Mouse (Mus musculus) intestine, embryonic 14.5 days (tissue): ENCODE results near the gene Gm14698. TPM values are rescaled to one million over a fixed set of nuclear protein-coding genes. Genes with fewer than 3 reads are reported as not detected.
"Not testable (repeated sequence)": the region's sequence is repeated elsewhere in the genome, so short reads cannot be mapped to it uniquely, and the experiment has no call there.

ENCODE experiments used
- ATAC-seq: fragments of 200-750 bp; cut with Nextera tagmentation; replicated peaks from 2 replicates; pipeline ENCODE4 v1.8.0; 2017; ENCODE audit warnings: low read depth, moderate number of reproducible peaks, moderate TSS enrichment, moderate library complexity; ENCODE audit not compliant: low FRiP score, low TSS enrichment
- DNase-seq: peaks from one replicate; pipeline ENCODE4 v3.0.0-alpha.2; 2018; ENCODE audit warnings: low spot score
- H3K27ac ChIP-seq: fragments of 300-500 bp; sonication (generic); 2 replicates; pipeline ENCODE4 v1.5.1; 2014; ENCODE audit warnings: low read depth, mild to moderate bottlenecking, control low read depth
- H3K27me3 ChIP-seq: fragments of 300-500 bp; sonication (generic); replicated peaks from 2 replicates; pipeline ENCODE4 v1.6.1; 2014; ENCODE audit warnings: low read length, control low read depth; ENCODE audit not compliant: control insufficient read depth, insufficient read depth
- H3K36me3 ChIP-seq: fragments of 300-500 bp; sonication (generic); 2 replicates; pipeline ENCODE4 v1.6.1; 2014; ENCODE audit warnings: low read length, control low read depth; ENCODE audit not compliant: control insufficient read depth, insufficient read depth
- H3K4me1 ChIP-seq: fragments of 300-500 bp; sonication (generic); replicated peaks from 2 replicates; pipeline ENCODE4 v1.6.1; 2014; ENCODE audit warnings: low read length, control low read depth, mixed read lengths; ENCODE audit not compliant: control insufficient read depth, insufficient read depth
- H3K4me2 ChIP-seq: fragments of 300-500 bp; sonication (generic); 2 replicates; pipeline ENCODE4 v1.6.1; 2014; ENCODE audit warnings: low read length
- H3K4me3 ChIP-seq: fragments of 300-500 bp; sonication (generic); 2 replicates; pipeline ENCODE4 v1.5.1; 2014; ENCODE audit warnings: low read depth, low read length, control low read depth, mixed read lengths
- H3K9ac ChIP-seq: fragments of 300-500 bp; sonication (generic); 2 replicates; pipeline ENCODE4 v1.6.1; 2014; ENCODE audit warnings: mild to moderate bottlenecking, low read length
- H3K9me3 ChIP-seq: fragments of 300-500 bp; sonication (generic); 2 replicates; pipeline ENCODE4 v1.6.1; 2016; ENCODE audit warnings: low read length, control low read depth; ENCODE audit not compliant: control insufficient read depth
- WGBS: fragments of 180-500 bp; shearing (Covaris S2); extraction: QIAGEN DNeasy Blood & Tissue Kit; methylation state at CpG from one replicate; pipeline ENCODE4 v1.1.7; 2014; 5-methylcytosine and 5-hydroxymethylcytosine counted together
- polyA plus RNA-seq: library from polyadenylated mRNA; unstranded; fragments of >200 nt; fragmentation: Nextera tagmentation; extraction: Ambion mirVana; gene quantifications from 2 replicates; pipeline ENCODE4 v1.2.1, GENCODE M21; 2014

Gm14698 gene
- 3.2 and 4.5 TPM in 2 replicates for polyA plus RNA-seq

DNA sequence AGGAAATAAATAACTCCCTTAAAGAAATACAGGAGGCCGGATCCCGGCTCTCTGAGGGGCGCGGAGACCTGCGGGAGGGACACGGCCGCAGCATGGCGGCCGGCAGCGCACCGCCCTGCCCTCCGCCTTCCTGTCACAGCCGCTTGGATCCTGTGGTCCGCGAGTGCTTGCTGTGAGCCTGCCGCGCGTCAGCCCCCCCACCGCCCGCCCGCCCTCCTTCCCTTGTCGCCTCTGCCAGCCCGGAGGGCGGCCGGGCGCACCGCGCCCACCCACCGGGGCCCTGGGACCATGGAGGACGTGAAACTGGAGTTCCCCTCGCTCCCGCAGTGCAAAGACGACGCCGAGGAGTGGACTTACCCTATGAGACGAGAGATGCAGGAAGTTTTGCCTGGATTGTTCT, at the start of gene Gm14698:
Gm14698 (plus strand) TSS at position 35 of the 400 bp plus-strand sequence.
- not testable (repeated sequence) for H3K27ac ChIP-seq, H3K9me3 ChIP-seq, H3K36me3 ChIP-seq, H3K9ac ChIP-seq, H3K27me3 ChIP-seq, H3K4me1 ChIP-seq
- WGBS: 16% methylated on average over 22 of the region's 36 CpGs
- DNase-seq (peak; percentile 53), ATAC-seq (peak; percentile 79; the same call in 1 of the 2 replicates)
- H3K4me3 ChIP-seq: peak within 1 kb of the TSS; percentile 13; the same call in 1 of the 2 replicates
- peak within 1 kb of the TSS; percentile 36 for H3K4me2 ChIP-seq

DNA sequence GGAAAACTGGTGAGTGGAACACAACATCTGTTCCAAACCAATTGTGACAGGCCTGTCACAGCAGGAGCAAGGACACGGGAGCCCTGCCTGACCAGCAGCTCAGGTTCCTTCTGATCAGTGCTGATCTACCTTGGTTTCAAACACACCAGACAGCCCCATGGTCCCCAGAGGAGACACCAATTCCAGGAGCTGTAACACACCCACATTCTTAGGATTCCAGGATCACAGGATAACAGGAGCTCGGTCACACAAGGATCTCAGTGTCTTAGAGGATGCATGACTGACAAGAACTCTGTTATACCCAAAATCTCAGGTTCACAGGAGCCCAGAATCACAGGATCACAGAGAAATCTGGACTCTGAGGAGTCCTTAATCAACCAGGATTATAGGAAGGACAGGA, 444 bp upstream of the Gm14698 start:
- H3K4me3 ChIP-seq, ATAC-seq, H3K9ac ChIP-seq, H3K4me1 ChIP-seq, DNase-seq, H3K27me3 ChIP-seq, H3K9me3 ChIP-seq, H3K27ac ChIP-seq, H3K36me3 ChIP-seq: not testable (repeated sequence)
- H3K4me2 ChIP-seq: peak overlapping the region; percentile 36; the same call in 1 of the 2 replicates
- WGBS: 28% methylated on average over 2 of the region's 2 CpGs

DNA sequence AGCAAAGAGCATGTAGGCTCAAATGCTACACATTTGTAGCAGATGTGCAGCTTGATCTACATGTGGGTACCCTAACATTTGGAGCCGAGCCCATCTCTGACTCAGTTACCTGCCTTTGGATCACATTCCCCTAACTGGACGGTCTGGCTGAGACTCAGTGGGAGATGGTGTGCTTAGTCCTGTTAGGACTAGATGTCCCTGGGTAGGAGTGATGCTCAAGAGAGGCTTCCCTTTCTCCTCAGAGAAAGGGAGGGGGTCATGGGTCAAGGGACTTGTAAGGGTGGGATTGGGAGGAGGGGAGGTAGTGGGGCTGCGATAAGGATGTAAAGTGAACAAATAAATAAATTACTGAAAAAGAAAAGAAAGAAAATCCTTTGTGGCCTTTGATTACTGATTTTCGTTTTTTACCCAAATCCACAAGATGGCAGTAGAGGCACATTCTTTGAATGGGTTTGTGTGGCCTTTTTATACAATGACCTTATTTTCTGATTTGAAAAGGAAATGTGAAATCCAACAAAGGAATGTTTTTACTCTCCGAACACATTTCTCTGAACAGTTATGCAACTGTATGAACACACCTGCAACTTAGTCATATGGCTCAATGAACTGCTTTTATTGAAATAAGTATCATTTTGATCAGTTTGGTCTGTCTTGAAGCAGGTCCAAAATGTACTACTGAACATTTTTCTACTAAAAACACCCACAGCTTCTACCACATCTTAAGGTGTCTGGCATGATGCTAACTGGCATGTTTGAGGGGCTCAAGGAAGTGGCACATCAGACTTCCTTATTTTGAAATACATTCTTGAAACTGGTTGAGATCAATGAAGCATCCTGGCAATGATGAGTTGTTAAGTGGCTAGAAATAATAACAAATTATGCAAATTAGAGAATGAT, 18.9 kb downstream of the Gm14698 start:
- DNase-seq: no peak

DNA sequence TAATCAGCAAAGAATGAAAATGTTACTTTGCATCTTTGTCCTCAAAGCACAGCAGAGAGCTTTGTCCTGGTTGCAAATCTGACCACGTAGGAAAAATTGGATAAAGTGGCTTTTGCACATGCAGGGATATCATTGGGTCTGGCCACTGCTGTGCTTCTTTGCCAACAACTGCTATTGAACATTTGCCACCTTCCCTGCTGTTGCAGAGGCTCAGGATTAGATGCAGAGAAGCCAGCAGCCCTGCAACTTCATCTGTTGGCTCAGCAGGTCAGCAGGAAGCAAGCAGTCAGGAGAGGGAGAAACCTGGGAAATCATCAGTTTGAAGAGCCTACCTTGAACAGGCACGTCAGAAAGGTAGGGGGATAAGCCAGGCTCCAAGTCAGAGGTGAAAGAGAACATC, 44.3 kb downstream of the Gm14698 start:
- WGBS: 54% methylated on average over 2 of the region's 2 CpGs
- no peaks in the 10 kb centered on the region for H3K9me3 ChIP-seq
- no peaks in the 10 kb centered on the region for H3K36me3 ChIP-seq
- H3K27ac ChIP-seq: no peak overlapping the region
- H3K9ac ChIP-seq: no peak overlapping the region
- no peaks in the 10 kb centered on the region for H3K27me3 ChIP-seq
- no peaks in the 10 kb centered on the region for H3K4me1 ChIP-seq
- ATAC-seq (no peak), DNase-seq (no peak)
- H3K4me2 ChIP-seq: no peak overlapping the region
- H3K4me3 ChIP-seq: no peak overlapping the region

More for the DNA sequence above, 18.9 kb downstream of the Gm14698 start:
- Histone ChIP-seq H3K9me3 (no peaks in the 10 kb centered on the region), H3K4me1 (no peaks in the 10 kb centered on the region), H3K27ac (no peak overlapping the region), H3K4me3 (no peak overlapping the region), H3K9ac (no peak overlapping the region), H3K27me3 (no peaks in the 10 kb centered on the region), H3K36me3 (no peaks in the 10 kb centered on the region), H3K4me2 (no peak overlapping the region)
- 25% methylated on average over 5 of the region's 5 CpGs for WGBS
- ATAC-seq: no peak

Other genes with a start within 250 kb of the Gm14698 start
- gene Fmr1, start 142.6 kb upstream of the Gm14698 start, polyA plus RNA-seq: 57.1 and 57.2 TPM in 2 replicates
- gene Fmr1nb, start 59.3 kb upstream of the Gm14698 start, polyA plus RNA-seq: 0.28 and 0.55 TPM in 2 replicates
- gene Gm6812, start 72.0 kb downstream of the Gm14698 start, polyA plus RNA-seq: not detected in 2 replicates